In genomic region chr12:30450614-30451013, GRCm38 (mm10) we compare ENCODE assay signal across 16 mouse cellular contexts.
A peak's percentile ranks its signal among the peaks of the same experiment; 100 is the strongest.
DNase-seq lines count a peak whose midpoint lies in the region; ATAC-seq and TF ChIP-seq lines count a peak whose summit lies in the region.
"Had no signal": no experiment of that assay in that cellular context is flagged by ENCODE, and none has a peak within 500 bp of the region (broad histone marks: within the 10 kb centered on the region; RNA-seq: fewer than 3 reads in every experiment).

No protein-coding gene starts in this region.

- DNase-seq in kidney, adult 9 months, result peak; percentile 8
- DNase-seq in kidney, postnatal 25 days, result no peak
- DNase-seq in lung, postnatal 10 days, result peak; percentile 16
- DNase-seq in lung, postnatal 4 days, result no peak
- no peak for DNase-seq in brain, embryonic 14.5 days (ENCODE audit: low read depth)
- DNase-seq in stomach, postnatal 0 days (ENCODE audit: low spot score), result no peak
- DNase-seq in thymus, postnatal 14 days, result no peak
- DNase-seq: adrenal gland, postnatal 14 days; gastrocnemius, postnatal 14 days; right cerebral cortex, postnatal 4 days; thymus, postnatal 4 days had no signal

- H3K4me2 ChIP-seq in stomach, postnatal 0 days (replicated peaks; ENCODE audit: low read depth), result no peak overlapping the region
- H3K4me2 ChIP-seq: forebrain, embryonic 12.5 days; heart, embryonic 13.5 days; hindbrain, embryonic 12.5 days; liver, embryonic 11.5 days had no signal

- no peak for TF ChIP-seq POLR2A in brain, embryonic 14.5 days (IDR thresholded peaks at IDR 0.05; ENCODE audit: borderline replicate concordance, extremely low read depth, insufficient read depth, insufficient read length, poor library complexity, severe bottlenecking)

- H3K27ac ChIP-seq in stomach, postnatal 0 days (replicated peaks), result no peak overlapping the region
- H3K27ac ChIP-seq: forebrain, embryonic 12.5 days; heart, embryonic 13.5 days; hindbrain, embryonic 12.5 days had no signal

- H3K4me1 ChIP-seq in stomach, postnatal 0 days (replicated peaks; ENCODE audit: control insufficient read depth, insufficient read depth), result no peaks in the 10 kb centered on the region
- H3K4me1 ChIP-seq: forebrain, embryonic 12.5 days; heart, embryonic 13.5 days; hindbrain, embryonic 12.5 days; megakaryocyte, embryonic 14.5 days had no signal

- peak; percentile 40; the same call in 1 of the 2 replicates for TF ChIP-seq CTCF in brain, embryonic 14.5 days (IDR thresholded peaks at IDR 0.05; ENCODE audit: borderline replicate concordance, extremely low read depth, insufficient read depth, insufficient read length)
- peak; percentile 62 for TF ChIP-seq CTCF in stomach, postnatal 0 days (IDR thresholded peaks at IDR 0.05; ENCODE audit: low read depth)

- no peaks in the 10 kb centered on the region for H3K36me3 ChIP-seq in stomach, postnatal 0 days (ENCODE audit: control insufficient read depth, insufficient read depth, low read length)
- H3K36me3 ChIP-seq: forebrain, embryonic 12.5 days; heart, embryonic 13.5 days; hindbrain, embryonic 12.5 days had no signal

- ATAC-seq in stomach, postnatal 0 days (ENCODE audit: low FRiP score, low TSS enrichment), result no peak

- no peak overlapping the region for H3K9ac ChIP-seq in stomach, postnatal 0 days (ENCODE audit: low read length)
- H3K9ac ChIP-seq: forebrain, embryonic 12.5 days; heart, embryonic 13.5 days; hindbrain, embryonic 12.5 days had no signal

- H3K9me3 ChIP-seq in stomach, postnatal 0 days (ENCODE audit: control insufficient read depth, low read length), result no peaks in the 10 kb centered on the region
- H3K9me3 ChIP-seq: forebrain, embryonic 12.5 days; heart, embryonic 13.5 days; hindbrain, embryonic 12.5 days; megakaryocyte, embryonic 14.5 days had no signal

- H3K4me3 ChIP-seq in stomach, postnatal 0 days (ENCODE audit: low read depth, low read length), result no peak overlapping the region
- H3K4me3 ChIP-seq: forebrain, embryonic 12.5 days; heart, embryonic 13.5 days; hindbrain, embryonic 12.5 days; megakaryocyte, embryonic 14.5 days had no signal

- no peaks in the 10 kb centered on the region for H3K27me3 ChIP-seq in stomach, postnatal 0 days (ENCODE audit: control insufficient read depth, insufficient read depth, low read length)
- H3K27me3 ChIP-seq: forebrain, embryonic 12.5 days; heart, embryonic 13.5 days; hindbrain, embryonic 12.5 days; megakaryocyte, embryonic 14.5 days had no signal

- no peak for TF ChIP-seq EP300 in stomach, postnatal 0 days (optimal IDR thresholded peaks at IDR 0.05)

Comparison
In these comparisons a context has a peak if more than half of its experiments do, and no peak if none do; other contexts are left out.
1. DNase-seq: peak in kidney, adult 9 months (single experiment) and lung, postnatal 10 days (single experiment); none in kidney, postnatal 25 days (0 of 2), lung, postnatal 4 days (0 of 2), brain, embryonic 14.5 days (single experiment), stomach, postnatal 0 days (single experiment) and thymus, postnatal 14 days (single experiment).